Mouse (Mus musculus): Measurements from ENCODE around the gene 1810049J17Rik.
A peak's percentile ranks its signal among the peaks of the same experiment; 100 is the strongest.

1810049J17Rik gene

DNA sequence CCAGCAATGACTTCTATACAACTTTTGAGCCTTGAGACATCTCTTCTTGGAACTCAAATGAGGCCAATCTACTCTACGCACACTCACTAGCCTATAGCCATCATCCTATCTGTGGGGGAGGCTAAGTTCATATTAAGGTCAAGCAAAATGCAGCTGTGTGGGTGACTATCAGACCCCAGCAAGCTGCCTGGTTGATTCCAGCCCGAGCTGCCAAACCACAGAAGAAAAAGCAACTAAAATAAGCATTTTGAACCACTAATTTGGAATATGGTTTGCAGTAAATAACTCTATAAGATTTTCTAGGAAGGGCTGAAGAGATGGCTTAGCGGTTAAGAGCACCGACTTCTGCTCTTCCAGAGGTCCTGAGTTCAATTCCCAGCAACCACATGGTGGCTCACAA lies 11.0 kb downstream of the 1810049J17Rik start:
- no peak for DNase-seq (ENCODE audit: low spot score in 2 of 2)

DNA sequence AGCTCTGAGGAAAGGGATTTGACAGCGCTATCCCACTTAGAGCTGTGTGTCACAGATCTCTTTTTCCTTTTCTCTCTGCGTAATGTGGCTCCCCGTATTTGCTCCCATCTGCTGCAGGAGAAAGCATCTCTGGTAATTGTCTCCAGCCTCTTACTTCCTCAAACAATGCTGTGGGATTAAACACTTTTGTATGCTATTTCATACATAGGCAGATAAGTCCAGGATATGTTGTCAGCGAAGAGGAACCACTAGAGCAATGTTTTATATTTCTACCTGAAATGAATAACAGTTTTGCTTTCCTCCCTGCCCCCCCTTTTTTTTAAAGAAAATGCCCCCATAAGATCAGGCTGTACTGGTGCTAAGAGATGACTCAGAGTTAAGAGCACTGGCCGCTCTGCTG lies 13.2 kb downstream of the 1810049J17Rik start:
- DNase-seq (ENCODE audit: low spot score in 2 of 2), result no peak

DNA sequence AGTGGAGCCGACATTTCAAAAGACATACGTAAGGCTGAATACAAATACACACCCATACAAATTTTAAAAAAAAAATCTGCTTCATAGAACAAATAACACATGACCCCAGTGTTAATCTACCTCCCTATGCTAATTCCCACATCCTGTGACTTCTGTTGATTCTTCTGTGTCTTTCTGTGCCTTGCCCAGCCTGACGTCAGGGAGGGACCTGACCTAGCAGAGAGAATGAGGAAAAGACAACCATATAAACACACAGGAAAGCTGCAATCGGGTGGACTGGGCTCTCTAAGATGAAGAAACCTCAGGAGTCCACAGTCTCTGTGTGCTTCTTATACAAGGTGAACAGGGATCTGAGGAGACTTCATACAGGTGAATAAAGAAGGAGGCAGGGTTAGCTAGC lies 14.6 kb downstream of the 1810049J17Rik start:
- DNase-seq (ENCODE audit: low spot score in 2 of 2), result no peak

DNA sequence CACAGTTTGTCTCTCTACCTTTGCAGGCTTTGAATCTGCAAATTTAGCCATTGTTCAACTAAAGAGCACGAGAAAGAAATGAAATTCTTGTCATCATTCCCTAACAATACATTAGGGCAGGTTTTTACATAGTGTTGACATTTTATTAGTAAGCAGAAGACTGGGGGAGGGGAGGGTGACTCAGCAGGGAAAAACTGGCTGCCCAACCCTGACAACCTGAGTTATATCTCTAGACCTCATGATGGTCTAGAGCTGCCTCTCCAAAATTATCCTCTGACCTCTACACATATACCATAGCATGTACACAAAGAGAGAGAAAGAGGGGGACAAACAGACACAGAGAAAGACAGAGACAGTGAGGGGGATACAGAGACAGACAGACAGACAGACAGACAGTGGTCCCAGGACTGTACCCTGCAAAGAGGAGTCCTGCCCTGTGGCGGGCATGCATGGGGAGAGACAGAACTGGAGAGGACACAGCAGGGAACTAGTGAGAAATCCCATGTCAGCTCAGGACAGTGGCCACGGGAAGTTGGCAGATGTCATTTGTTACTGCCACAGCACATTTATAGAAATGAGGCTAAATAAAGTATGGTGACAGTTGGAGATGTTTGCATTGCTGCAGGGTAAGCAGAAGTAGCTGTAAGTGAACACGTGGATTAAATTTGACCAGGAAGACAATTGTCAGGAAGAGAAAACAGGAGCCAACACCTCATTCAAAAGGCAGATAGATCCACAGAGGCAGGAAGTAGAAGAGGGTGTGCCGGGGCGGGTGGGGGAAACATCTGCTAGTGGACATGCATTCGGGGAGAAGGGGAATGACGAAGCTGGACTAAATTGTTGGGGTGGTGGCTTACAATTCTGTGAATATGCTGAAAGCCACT lies 15.3 kb downstream of the 1810049J17Rik start:
- DNase-seq (ENCODE audit: low spot score in 2 of 2), result no peak

DNA sequence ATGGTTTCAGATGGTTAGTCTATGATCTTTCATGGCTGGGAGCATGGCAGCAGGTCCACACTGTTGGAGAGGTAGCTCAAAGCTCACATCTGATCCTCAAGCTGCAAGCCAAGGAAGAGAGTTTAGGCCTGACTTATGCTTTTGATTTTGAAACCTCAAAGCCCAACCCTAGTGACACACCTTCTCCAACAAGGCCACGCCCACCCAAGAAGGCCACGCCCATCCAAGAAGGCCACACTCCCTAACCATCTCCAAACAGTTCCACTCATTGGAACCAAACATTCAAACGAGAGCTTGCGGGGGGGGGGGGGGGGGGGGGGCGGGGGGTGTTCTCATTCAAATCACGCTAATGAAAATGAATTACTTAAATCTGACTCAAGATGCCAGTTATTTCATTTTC lies 19.9 kb downstream of the 1810049J17Rik start:
- DNase-seq (ENCODE audit: low spot score in 2 of 2), result no peak

DNA sequence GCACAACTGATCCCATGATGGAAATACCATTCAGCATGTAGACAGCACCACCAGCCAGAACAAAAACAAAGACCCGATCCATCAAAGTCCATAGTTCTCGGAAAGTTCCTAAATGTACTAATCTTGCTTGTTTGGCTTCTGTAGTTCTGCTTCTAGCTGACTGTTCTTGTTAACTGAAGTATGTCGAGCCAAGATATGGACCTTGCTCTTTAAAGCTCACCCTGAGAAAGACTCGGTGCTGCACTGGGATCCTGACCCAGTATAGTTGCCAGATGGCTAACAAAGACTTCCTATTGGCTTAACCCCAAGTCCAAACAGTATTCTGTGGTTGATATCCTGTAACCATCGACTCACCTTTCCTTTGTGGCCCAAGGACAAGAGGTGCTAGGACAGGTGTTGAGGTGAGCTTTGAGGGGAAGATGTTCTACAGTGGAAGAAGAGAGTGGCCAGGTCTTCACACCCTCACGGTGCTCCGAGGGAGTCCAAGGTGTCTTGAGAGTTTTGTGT lies 23.4 kb downstream of the 1810049J17Rik start:
- DNase-seq (ENCODE audit: low spot score in 2 of 2), result no peak

DNA sequence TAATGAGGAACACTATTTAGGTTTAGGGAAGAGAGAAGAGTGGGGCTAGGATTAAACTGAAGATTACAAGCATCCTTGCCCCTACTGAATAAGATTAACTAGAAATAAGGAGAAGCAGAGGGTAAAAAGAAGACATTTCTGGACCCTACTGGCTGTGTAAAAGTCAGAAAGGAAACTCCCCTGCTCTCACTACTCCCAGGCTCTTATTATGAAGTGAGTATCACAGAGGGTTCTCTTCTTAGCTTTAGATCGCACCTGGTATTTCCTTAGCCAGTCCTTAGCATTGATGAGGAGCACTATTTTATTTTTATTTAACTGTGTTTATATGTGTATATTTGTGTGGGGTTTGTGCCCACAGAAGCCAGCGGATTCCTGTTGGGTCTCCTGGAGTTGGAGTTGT lies 25.5 kb downstream of the 1810049J17Rik start:
- no peak for DNase-seq (ENCODE audit: low spot score in 2 of 2)

DNA sequence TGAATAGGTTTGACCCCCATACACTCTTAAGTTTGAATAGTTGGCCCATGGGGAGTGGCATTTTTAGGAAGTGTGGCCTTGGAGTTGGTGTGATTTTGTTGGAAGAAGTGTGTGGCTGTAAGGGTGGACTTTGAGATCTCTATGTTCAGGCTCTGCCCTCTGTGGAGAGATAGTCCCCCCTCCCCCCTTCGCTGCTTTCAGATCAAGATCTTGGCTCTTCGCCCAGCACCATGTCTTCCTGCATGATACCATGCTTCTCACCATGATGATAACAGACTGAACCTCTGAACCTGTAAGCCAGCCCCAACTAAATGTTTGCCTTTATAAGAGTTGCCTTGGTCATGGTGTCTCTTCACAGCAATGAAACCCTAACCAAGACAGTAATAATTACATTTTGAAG lies 29.9 kb downstream of the 1810049J17Rik start:
- DNase-seq (ENCODE audit: low spot score in 2 of 2), result no peak

DNA sequence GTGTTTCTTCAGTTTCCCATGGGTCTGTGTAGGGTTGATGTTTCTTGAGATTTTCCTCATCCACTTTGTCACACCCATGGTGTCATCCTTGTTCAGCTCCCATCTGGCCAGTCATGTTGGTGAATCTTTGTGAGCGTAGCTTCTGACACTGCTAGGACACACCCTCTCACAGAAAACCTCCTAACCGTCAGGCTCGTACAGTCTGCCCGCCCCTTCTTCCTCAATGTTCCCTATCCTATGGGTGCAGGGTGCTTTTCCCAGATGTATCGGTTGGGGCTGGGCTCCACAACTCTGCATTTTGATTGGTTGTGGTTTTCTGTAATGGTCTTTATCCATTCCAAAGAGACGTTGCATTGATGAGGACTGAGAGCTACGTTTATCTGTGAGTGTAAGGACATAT lies 31.4 kb downstream of the 1810049J17Rik start:
- no peak for DNase-seq (ENCODE audit: low spot score in 2 of 2)

DNA sequence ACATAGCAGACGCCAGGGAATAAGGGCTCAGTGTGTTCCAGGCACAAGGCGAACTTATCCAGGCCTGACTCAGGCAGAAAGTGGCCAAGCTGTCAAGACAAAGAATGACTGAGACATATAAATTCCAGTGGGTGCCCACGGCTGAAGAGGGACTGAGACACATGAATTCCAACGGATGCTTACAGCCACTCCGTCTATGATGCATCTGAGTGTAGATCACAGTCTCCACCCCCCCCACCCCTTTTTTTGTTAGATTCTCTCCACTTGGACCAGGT lies 36.2 kb downstream of the 1810049J17Rik start:
- no peak for DNase-seq (ENCODE audit: low spot score in 2 of 2)

DNA sequence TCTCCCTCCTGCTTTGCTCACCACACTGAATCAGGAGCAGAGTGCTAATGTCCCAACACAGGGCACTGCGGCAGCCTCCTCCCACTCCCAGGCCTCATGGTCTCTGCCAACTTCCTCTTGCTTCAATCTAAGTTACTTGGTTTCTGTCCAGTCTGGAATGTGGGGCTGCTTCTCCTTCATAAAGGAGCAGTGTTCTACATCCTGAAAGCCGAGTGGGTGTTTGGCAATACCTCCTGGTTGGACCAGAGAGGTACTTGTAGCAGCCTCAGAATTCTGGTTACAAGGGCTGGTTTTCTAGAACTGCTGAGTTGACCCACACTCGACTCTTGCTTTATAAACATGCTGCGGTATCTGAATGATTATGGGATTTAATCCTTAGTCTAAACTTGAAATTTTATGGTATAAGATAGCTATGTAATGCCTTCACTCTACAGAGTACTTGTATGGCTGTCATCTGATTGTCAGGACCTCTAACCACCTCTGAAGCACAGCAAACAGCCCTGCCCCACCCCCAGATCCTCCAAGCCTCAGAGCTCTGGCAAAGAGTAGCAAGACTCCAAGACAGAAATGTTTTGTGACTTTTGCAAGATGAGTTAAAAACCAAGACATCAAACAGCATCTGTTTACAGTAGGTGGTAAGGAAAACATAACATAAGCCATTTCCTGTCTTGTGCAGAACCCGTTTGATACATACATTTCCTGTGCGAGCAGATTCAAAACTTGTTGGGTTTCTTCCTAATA lies 36.7 kb downstream of the 1810049J17Rik start:
- peak; percentile 27 to 29 for DNase-seq (ENCODE audit: low spot score in 2 of 2)

DNA sequence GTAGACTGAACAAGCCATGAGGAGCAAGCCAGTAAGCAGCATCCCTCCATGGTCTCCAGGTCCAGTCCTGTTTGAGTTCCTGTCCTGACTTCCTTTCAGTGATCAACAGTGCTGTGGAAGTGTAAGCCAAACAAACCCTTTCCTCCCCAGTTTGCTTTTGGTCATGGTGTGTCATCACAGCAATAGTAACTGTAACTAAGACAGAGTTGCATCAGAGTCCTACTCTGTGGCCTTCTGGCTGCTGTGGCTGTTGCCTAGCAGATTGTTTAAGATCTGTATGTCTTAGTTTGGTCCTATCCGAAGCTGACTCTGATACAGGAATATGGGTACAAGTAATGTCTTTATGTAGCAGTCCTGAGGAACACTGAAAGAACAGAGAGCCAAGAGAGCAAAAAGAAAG lies 41.9 kb downstream of the 1810049J17Rik start:
- no peak for DNase-seq (ENCODE audit: low spot score in 2 of 2)

DNA sequence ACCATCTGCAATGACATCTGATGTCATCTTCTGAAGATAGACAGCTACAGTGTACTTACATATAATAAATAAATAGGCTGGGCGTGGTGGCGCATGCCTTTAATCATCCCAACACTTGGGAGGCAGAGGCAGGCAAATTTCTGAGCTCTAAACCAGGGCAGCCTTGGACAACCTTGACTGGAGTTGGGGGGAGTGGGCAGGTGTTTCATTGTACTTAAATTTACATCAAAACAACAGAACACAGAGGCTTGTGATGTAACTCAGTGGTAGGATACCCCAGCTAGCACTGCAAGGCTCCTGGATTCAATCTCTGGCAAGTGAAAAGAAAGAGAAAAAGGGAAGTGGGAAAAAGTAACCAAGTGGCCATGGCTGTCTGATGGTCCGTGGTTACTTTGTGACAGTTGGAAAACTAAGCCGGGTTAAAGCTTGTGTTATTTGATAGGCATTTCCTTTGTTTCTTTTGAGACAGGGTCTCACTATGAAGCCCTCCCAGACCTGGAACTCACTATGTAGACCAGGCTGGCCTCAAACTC lies 46.5 kb downstream of the 1810049J17Rik start:
- no peak for DNase-seq (ENCODE audit: low spot score in 2 of 2)

DNA sequence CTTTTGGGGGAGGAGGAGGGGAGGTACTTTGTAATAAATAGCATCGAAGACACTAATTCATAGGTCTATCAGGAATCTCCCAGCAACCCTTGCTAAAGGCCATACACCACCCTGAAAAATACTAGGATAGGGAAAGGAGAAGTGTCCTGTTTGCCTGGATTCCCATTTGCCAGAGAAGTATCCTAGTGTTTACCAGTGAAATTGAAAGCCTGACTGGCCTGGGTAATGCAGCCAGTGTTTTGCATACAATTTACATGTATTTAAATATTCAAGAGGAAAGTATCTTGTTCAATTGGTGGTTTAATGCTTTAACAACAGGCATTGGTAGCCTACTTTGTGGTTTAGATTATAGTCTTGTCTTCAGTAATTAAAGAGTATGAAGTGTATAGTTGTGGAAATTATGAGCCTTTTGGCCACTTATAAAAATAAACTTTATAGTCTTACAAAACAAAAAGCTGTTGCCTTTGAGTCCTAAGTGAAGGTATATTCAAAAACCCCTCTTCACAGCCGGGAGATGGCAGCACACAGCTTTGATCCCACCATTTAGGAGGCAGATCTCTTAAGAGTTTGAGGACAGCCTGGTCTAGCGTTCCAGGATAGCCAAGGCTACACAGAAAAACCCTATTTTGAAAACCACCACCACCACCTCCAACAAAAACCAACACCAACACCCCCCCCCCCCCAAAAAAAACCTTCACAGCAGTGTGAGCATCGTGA lies 47.5 kb downstream of the 1810049J17Rik start:
- no peak for DNase-seq (ENCODE audit: low spot score in 2 of 2)

DNA sequence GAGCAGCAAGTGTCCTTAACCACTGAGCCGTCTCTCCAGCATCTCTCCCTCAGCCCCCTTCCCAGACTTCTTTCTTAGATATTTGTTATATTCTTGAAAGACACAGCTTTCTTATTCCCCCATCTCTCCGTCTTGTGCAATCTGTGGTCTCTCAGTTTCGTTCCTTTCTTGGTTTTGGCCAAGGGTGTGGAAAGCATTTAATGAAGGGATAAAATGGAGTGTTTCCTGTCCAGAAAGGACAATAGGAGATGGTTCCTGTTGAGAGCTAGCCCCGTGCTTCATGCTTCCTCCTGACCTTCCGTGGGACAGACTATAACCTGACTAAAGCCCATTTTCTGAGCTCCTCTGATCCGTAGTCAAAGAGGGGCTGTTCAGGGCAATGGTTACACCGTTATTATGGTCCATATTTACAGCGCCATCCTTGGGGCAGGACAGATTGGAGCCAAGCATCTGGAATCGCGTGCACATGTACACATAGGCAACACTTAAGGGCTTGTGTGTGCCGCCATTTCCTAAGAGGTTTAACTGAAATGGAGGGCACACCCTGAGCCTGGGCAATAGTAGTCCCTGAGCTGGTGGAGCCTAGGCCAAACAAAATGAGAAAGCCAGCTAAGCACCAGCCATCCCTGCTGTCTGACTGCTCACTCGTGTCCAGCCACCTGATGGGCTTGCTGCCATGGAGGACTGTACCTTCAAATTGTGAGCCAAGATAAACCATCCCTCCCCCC lies 48.2 kb downstream of the 1810049J17Rik start:
- DNase-seq (ENCODE audit: low spot score in 2 of 2), result no peak
